Mouse (Mus musculus): Measurements from ENCODE around the gene Galm.

- TF ChIP-seq CTCF (IDR thresholded peaks at IDR 0.05; ENCODE audit: insufficient read depth, low read length) (no peak), POLR2A (IDR thresholded peaks at IDR 0.05; ENCODE audit: borderline replicate concordance, extremely low read depth, low read depth, low read length) (no peak)
These were observed 96.6 kb downstream of the Galm start for GRCm38 (mm10) chr17:80223829-80224228.

All from lung, adult 2 months (tissue).